Mouse (Mus musculus) spleen, adult 2 months (tissue): ENCODE data around the gene Rapgefl1. TPM values are rescaled to one million over a fixed set of nuclear protein-coding genes. Genes with fewer than 3 reads are reported as not detected.
"Not testable (repeated sequence)": the region's sequence is repeated elsewhere in the genome, so short reads cannot be mapped to it uniquely, and the experiment has no call there.

ENCODE experiments used
- DNase-seq, 2 experiments: peaks; one replicate each; pipeline versions ENCODE4 v3.0.0 to v3.0.0-alpha.2; 2012 to 2021; ENCODE audit warnings: low spot score in 2 of 2, low read depth in 1 of 2
- H3K27ac ChIP-seq: fragments of 200-500 bp; 2 replicates; pipeline ENCODE4 v1.5.1; 2012; ENCODE audit warnings: low read length, inconsistent platforms; ENCODE audit not compliant: insufficient read depth
- H3K27me3 ChIP-seq: fragments of 200-500 bp; 2 replicates; pipeline ENCODE4 v1.6.1; 2012; ENCODE audit warnings: mild to moderate bottlenecking, moderate library complexity, low read length, inconsistent platforms; ENCODE audit not compliant: control insufficient read depth, insufficient read depth
- H3K36me3 ChIP-seq: fragments of 200-500 bp; 2 replicates; pipeline ENCODE4 v1.6.1; 2012; ENCODE audit warnings: mild to moderate bottlenecking, low read length, inconsistent platforms; ENCODE audit not compliant: control insufficient read depth, insufficient read depth
- H3K4me1 ChIP-seq: fragments of 200-500 bp; 2 replicates; pipeline ENCODE4 v1.6.1; 2011; ENCODE audit warnings: inconsistent platforms; ENCODE audit not compliant: control insufficient read depth, insufficient read depth, insufficient read length
- H3K4me3 ChIP-seq: fragments of 200-500 bp; 2 replicates; pipeline ENCODE4 v1.5.1; 2011; ENCODE audit warnings: mild to moderate bottlenecking, inconsistent platforms; ENCODE audit not compliant: insufficient read depth, insufficient read length; ENCODE audit errors: extremely low read depth
- CTCF ChIP-seq: fragments of 200-500 bp; IDR thresholded peaks from 2 replicates; pipeline ENCODE4 v1.5.1; 2011; ENCODE audit warnings: mild to moderate bottlenecking, inconsistent platforms; ENCODE audit not compliant: insufficient read depth, insufficient read length, insufficient replicate concordance; ENCODE audit errors: extremely low read depth
- POLR2A ChIP-seq: fragments of 200-500 bp; IDR thresholded peaks from 2 replicates; pipeline ENCODE4 v1.6.1; 2011; ENCODE audit warnings: low read depth, low read length, inconsistent platforms
- WGBS: fragments of 180-500 bp; shearing (Covaris S2); methylation state at CpG from one replicate; pipeline ENCODE4 v1.1.7; 2018; 5-methylcytosine and 5-hydroxymethylcytosine counted together
- polyA plus RNA-seq: library from polyadenylated mRNA; depleted of rRNA; stranded (reverse); fragments of >200 nt; gene quantifications from 2 replicates; pipeline ENCODE4 v1.2.3, GENCODE M21; 2012

Rapgefl1 gene
- polyA plus RNA-seq, 1 experiment: 1.9 TPM

DNA sequence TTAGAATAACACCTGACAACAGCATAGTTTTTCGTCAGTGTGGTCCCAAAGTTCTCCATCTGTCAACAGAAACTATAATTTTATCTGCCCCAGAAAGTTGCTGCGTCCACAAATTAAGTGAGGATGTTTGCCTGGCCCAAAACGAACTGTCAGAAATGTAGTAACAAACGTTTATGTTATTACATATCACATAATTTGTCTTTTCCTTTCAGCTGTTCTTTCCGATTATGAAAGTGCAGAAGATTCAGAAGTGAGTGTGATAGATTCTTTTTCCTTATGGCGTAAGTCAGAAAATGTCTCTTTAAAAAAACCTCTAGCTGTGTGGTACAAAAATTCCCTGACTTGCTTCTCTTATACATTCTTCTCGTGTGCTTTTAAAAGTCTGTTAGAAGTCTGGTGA, 25.9 kb upstream of the Rapgefl1 start:
- no peak overlapping the region for H3K27ac ChIP-seq
- H3K4me1 ChIP-seq: peaks cover 6% of the 10 kb centered on the region; the same call in 1 of the 2 replicates

DNA sequence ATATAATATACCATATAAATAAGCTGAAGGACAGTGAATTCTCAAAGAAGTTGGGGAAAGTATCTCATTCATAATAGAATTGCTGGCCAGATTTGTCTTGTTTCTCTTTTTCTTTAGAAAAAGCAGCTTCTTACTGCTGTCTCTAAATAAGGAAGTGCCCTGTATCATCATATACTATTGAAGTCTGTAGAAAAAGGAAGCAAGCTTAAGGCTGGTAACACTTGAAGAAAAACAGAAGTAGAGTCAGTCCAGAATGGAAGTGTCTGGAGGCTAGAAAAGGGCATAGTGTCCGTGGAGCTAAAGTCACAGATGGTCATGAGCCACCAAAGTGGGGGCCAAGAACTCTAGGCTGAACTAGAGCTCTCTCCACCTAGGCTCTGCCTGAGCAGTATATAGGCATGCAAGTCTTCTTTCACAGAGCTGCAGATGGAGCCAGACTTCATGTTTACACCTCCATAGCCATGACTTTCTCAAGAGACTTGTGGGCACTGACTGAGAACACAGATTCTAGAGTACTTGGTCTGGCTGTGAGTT, 19.8 kb upstream of the Rapgefl1 start:
- H3K27me3 ChIP-seq: no peaks in the 10 kb centered on the region
- H3K36me3 ChIP-seq: peaks cover 17% of the 10 kb centered on the region
- DNase-seq: no peak
- no peak overlapping the region for H3K4me3 ChIP-seq
- TF ChIP-seq POLR2A: no peak
- TF ChIP-seq CTCF: no peak
- H3K27ac ChIP-seq: peak overlapping the region; percentile 50
- H3K4me1 ChIP-seq: peaks cover 2% of the 10 kb centered on the region; the same call in 1 of the 2 replicates
- WGBS: 18% methylated on average over 1 of the region's 1 CpGs

More for the DNA sequence above, 25.9 kb upstream of the Rapgefl1 start:
- H3K4me3 ChIP-seq: peak overlapping the region; percentile 86; the same call in 1 of the 2 replicates
- H3K27me3 ChIP-seq: no peaks in the 10 kb centered on the region
- WGBS: 66% methylated on average over 7 of the region's 7 CpGs
- DNase-seq: no peak
- TF ChIP-seq CTCF (no peak), POLR2A (no peak)
- H3K36me3 ChIP-seq: peaks cover 21% of the 10 kb centered on the region

DNA sequence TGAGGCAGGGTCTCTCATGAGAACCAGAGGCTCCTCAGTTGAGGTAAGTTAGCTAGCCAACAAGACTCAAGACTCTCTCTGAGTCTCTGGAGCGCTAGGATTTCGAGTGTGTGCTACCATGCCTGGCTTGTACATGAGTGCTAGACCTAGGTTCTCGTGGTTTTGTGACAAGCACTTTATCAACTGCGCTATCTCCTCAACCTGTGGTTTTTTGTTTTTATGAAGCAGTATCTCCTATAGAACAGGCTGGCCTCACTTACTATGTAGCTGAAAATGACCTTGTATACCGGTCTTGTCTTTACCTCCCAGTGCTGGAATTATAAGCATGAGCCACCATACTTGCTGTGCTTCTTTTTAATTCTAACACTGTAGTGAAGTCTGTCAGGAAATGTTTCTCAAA, 15.6 kb upstream of the Rapgefl1 start:
- no peak for DNase-seq
- WGBS: 72% methylated on average over 5 of the region's 5 CpGs
- peaks cover 2% of the 10 kb centered on the region; the same call in 1 of the 2 replicates for H3K4me1 ChIP-seq
- H3K27ac ChIP-seq: no peak overlapping the region
- H3K4me3 ChIP-seq: no peak overlapping the region
- H3K27me3 ChIP-seq: no peaks in the 10 kb centered on the region
- H3K36me3 ChIP-seq: peaks cover 29% of the 10 kb centered on the region
- TF ChIP-seq POLR2A: no peak
- TF ChIP-seq CTCF: no peak

DNA sequence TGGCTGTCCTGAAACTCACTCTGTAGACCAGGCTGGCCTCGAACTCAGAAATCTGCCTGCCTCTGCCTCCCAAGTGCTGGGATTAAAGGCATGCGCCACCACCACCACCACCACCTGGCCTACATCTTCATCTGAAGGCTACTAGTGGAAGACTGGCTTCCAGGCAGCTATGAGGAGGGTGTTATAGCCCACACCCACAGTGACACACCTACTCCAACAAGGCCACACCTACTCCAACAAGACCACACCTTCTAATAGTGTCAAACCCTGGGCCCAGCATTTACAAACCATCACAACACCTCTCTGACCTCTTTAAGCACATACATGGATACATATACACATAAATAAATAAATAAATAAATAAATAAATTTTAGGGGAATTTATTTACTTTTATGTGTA, 10.5 kb upstream of the Rapgefl1 start:
- H3K27ac ChIP-seq, DNase-seq, H3K27me3 ChIP-seq, H3K4me1 ChIP-seq, H3K4me3 ChIP-seq: not testable (repeated sequence)
- peaks cover 48% of the 10 kb centered on the region for H3K36me3 ChIP-seq
- 90% methylated on average over 2 of the region's 2 CpGs for WGBS

DNA sequence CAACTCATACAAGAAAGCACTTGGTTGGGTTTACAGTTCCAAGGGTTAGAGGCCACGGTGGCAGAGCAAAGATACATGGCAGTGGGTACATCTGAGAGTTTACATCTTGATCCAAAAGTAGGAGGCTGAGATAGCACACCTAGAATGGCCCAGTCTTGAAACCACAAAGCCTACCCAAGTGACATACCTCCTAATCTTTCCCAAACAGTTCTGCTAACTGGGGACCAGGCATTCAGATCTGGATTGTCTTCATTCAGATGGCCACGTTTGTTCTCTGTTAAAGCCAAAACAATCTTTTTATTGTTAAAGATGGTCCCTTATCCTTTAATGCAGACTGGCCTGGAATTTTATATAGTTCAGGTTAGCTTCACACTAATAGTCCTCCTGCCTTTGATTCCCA, 8.7 kb upstream of the Rapgefl1 start:
- H3K4me3 ChIP-seq: no peak overlapping the region
- no peak for TF ChIP-seq CTCF
- peaks cover 48% of the 10 kb centered on the region for H3K36me3 ChIP-seq
- WGBS: 74% methylated on average over 2 of the region's 2 CpGs
- no peaks in the 10 kb centered on the region for H3K27me3 ChIP-seq
- no peaks in the 10 kb centered on the region for H3K4me1 ChIP-seq
- DNase-seq: no peak
- H3K27ac ChIP-seq: no peak overlapping the region

DNA sequence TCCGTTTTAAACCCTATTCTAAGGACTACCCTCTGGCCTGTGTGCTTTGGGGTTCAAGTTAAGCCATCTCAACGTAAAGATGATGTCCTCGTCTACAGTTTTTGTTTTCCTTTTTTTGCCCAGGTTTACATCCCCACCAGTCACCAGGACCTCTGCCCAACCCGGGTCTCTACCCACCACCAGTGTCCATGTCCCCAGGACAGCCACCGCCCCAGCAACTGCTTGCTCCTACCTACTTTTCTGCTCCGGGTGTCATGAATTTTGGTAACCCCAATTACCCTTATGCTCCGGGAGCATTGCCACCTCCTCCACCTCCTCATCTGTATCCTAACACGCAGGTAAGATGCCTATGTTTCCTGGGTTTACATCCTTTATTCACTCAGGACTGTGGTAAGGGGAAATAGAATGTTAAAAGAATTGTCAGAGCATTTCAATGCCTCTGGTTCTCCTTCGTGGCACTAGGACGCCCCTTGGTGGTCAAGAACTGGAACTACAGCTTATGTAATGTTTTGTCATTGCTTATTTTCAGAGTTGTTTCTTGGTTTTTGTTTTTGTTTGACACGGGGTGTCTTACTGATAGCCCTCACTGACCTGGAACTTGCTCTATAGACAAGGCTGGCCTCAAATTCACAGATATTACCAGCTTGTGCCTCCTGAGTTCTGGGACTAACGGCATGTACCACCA, 7.4 kb upstream of the Rapgefl1 start:
- 68% methylated on average over 12 of the region's 12 CpGs for WGBS
- Histone ChIP-seq H3K27me3 (no peaks in the 10 kb centered on the region), H3K36me3 (peaks cover 48% of the 10 kb centered on the region), H3K4me1 (no peaks in the 10 kb centered on the region), H3K4me3 (no peak overlapping the region), H3K27ac (no peak overlapping the region)
- TF ChIP-seq POLR2A: no peak
- TF ChIP-seq CTCF: peak; percentile 58; the same call in 1 of the 2 replicates
- DNase-seq: peak; percentile 34 to 42

DNA sequence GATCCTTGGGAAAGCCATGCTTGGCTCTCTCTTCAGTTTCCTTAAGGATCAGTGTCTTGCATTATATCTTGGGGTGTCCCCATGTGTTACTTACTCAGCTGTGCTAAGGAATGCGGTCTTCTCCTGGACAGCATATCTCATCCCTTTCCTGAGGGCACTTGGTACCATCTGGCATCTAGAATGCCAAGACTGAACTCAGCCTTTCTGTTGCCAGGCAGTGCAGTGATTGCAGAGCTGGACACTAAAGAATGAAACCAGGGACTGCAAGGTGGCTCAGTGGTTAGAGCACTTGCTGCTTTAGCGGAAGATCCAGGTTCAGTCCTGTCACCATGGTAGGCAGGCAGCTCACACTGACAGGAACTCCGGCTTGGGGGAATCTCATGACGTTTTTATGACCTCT, 6.7 kb upstream of the Rapgefl1 start:
- H3K36me3 ChIP-seq: peaks cover 47% of the 10 kb centered on the region
- TF ChIP-seq CTCF (no peak), POLR2A (no peak)
- H3K27me3 ChIP-seq: no peaks in the 10 kb centered on the region
- 94% methylated on average over 4 of the region's 4 CpGs for WGBS
- no peak overlapping the region for H3K4me3 ChIP-seq
- no peak overlapping the region for H3K27ac ChIP-seq
- DNase-seq: no peak
- H3K4me1 ChIP-seq: no peaks in the 10 kb centered on the region
